In genomic region chr15:98928598-98929240, GRCm38 (mm10) we compare ENCODE assay signal across 8 mouse cellular contexts. TPM values are rescaled to one million over a fixed set of nuclear protein-coding genes. Genes with fewer than 3 reads are reported as not detected.
DNase-seq lines count a peak whose midpoint lies in the region; ATAC-seq and TF ChIP-seq lines count a peak whose summit lies in the region.

No protein-coding gene starts in this region.

- peaks cover 15% of the 10 kb centered on the region for H3K79me3 ChIP-seq in C2C12 (ENCODE audit: low read depth)

- peak; percentile 67 for DNase-seq in adrenal gland, adult 8-10 months
- peak; percentile 68 to 80 for DNase-seq in heart, adult 9 months (ENCODE audit: low spot score in 2 of 2)
- DNase-seq in kidney, adult 2 months: peak; percentile 95
- peak; percentile 80 for DNase-seq in limb, embryonic 11.5 days (ENCODE audit: low spot score)

- H3K4me1 ChIP-seq in embryonic facial prominence, embryonic 13.5 days: peaks cover 17% of the 10 kb centered on the region
- peaks cover 7% of the 10 kb centered on the region; the same call in 1 of the 2 replicates for H3K4me1 ChIP-seq in kidney, adult 2 months (ENCODE audit: control insufficient read depth, insufficient read depth, low read length)
- peaks cover 5% of the 10 kb centered on the region; the same call in 1 of the 2 replicates for H3K4me1 ChIP-seq in limb, embryonic 11.5 days (ENCODE audit: control insufficient read depth, insufficient read depth, low read length)
- peaks cover 21% of the 10 kb centered on the region for H3K4me1 ChIP-seq in midbrain, embryonic 15.5 days
- H3K4me1 ChIP-seq in stomach, embryonic 16.5 days (ENCODE audit: control insufficient read depth, insufficient read depth, low read length): no peaks in the 10 kb centered on the region; the same call in 1 of the 2 replicates

- H3ac ChIP-seq in C2C12 (ENCODE audit: control insufficient read depth, insufficient read length, low read depth): no peak overlapping the region

- H3K9me3 ChIP-seq in embryonic facial prominence, embryonic 13.5 days: no peaks in the 10 kb centered on the region
- H3K9me3 ChIP-seq in limb, embryonic 11.5 days (ENCODE audit: control insufficient read depth, low read length): no peaks in the 10 kb centered on the region
- no peaks in the 10 kb centered on the region for H3K9me3 ChIP-seq in midbrain, embryonic 15.5 days
- no peaks in the 10 kb centered on the region for H3K9me3 ChIP-seq in stomach, embryonic 16.5 days (replicated peaks; ENCODE audit: control insufficient read depth, low read length)

- peaks cover 31% of the 10 kb centered on the region for H3K79me2 ChIP-seq in C2C12 (ENCODE audit: control insufficient read depth, insufficient read depth)

- H3K27ac ChIP-seq in embryonic facial prominence, embryonic 13.5 days: peak overlapping the region; percentile 35; the same call in 1 of the 2 replicates
- H3K27ac ChIP-seq in kidney, adult 2 months (ENCODE audit: insufficient read depth, low read depth, low read length): no peak overlapping the region
- H3K27ac ChIP-seq in limb, embryonic 11.5 days (replicated peaks; ENCODE audit: low read depth, low read length): no peak overlapping the region
- no peak overlapping the region for H3K27ac ChIP-seq in midbrain, embryonic 15.5 days
- no peak overlapping the region for H3K27ac ChIP-seq in stomach, embryonic 16.5 days (ENCODE audit: low read length)

- H3K27me3 ChIP-seq in C2C12 (ENCODE audit: control insufficient read depth, insufficient read depth, insufficient read length): no peaks in the 10 kb centered on the region
- H3K27me3 ChIP-seq in embryonic facial prominence, embryonic 13.5 days: no peaks in the 10 kb centered on the region
- H3K27me3 ChIP-seq in kidney, adult 2 months (replicated peaks; ENCODE audit: control insufficient read depth, insufficient read depth, low read length): no peaks in the 10 kb centered on the region
- no peaks in the 10 kb centered on the region for H3K27me3 ChIP-seq in limb, embryonic 11.5 days (ENCODE audit: control insufficient read depth, insufficient read depth, low read length)
- H3K27me3 ChIP-seq in midbrain, embryonic 15.5 days (replicated peaks): no peaks in the 10 kb centered on the region
- no peaks in the 10 kb centered on the region for H3K27me3 ChIP-seq in stomach, embryonic 16.5 days (ENCODE audit: control insufficient read depth, insufficient read depth, low read length)

- peak; percentile 68 for TF ChIP-seq CTCF in C2C12 (IDR thresholded peaks at IDR 0.05; ENCODE audit: control insufficient read depth, insufficient read depth, insufficient read length)
- peak; percentile 99; the same call in 1 of the 2 replicates for TF ChIP-seq CTCF in kidney, adult 2 months (conservative IDR thresholded peaks at IDR 0.05; ENCODE audit: insufficient read depth, insufficient read length, low read depth, low read length)

- TF ChIP-seq POLR2A in kidney, adult 2 months (IDR thresholded peaks at IDR 0.05; ENCODE audit: low read depth, low read length): no peak

- peak; percentile 72; the same call in 1 of the 2 replicates for ATAC-seq in embryonic facial prominence, embryonic 13.5 days (ENCODE audit: insufficient number of reproducible peaks, insufficient read depth, low FRiP score, low TSS enrichment, low read depth)
- ATAC-seq in limb, embryonic 11.5 days (ENCODE audit: insufficient number of reproducible peaks, low FRiP score, low TSS enrichment, low read depth): 0 out of 2 replicates have a peak, but pooled peaks have one; percentile 11
- peak; percentile 58; the same call in 1 of the 2 replicates for ATAC-seq in midbrain, embryonic 15.5 days (replicated peaks)
- ATAC-seq in stomach, embryonic 16.5 days (ENCODE audit: insufficient read depth, low FRiP score): peak; percentile 71; the same call in 1 of the 2 replicates

- H3K36me3 ChIP-seq in C2C12 (ENCODE audit: control insufficient read depth, insufficient read depth): peaks cover 19% of the 10 kb centered on the region
- H3K36me3 ChIP-seq in embryonic facial prominence, embryonic 13.5 days: peaks cover 9% of the 10 kb centered on the region
- no peaks in the 10 kb centered on the region; the same call in 1 of the 2 replicates for H3K36me3 ChIP-seq in kidney, adult 2 months (ENCODE audit: control insufficient read depth, insufficient read depth, low read length)
- peaks cover 4% of the 10 kb centered on the region; the same call in 1 of the 2 replicates for H3K36me3 ChIP-seq in limb, embryonic 11.5 days (ENCODE audit: control insufficient read depth, insufficient read depth, low read length)
- H3K36me3 ChIP-seq in midbrain, embryonic 15.5 days (replicated peaks): peaks cover 5% of the 10 kb centered on the region; the same call in 1 of the 2 replicates
- H3K36me3 ChIP-seq in stomach, embryonic 16.5 days (ENCODE audit: control insufficient read depth, insufficient read depth, low read length): 0 out of 2 replicates have a peak, but pooled peaks cover 6% of the 10 kb centered on the region

- H3K4me3 ChIP-seq in C2C12 (ENCODE audit: insufficient read depth, poor library complexity, severe bottlenecking): no peak overlapping the region
- H3K4me3 ChIP-seq in embryonic facial prominence, embryonic 13.5 days: no peak overlapping the region
- no peak overlapping the region for H3K4me3 ChIP-seq in kidney, adult 2 months (ENCODE audit: insufficient read depth, low read depth, low read length)
- no peak overlapping the region for H3K4me3 ChIP-seq in limb, embryonic 11.5 days (ENCODE audit: low read depth, low read length)
- H3K4me3 ChIP-seq in midbrain, embryonic 15.5 days: no peak overlapping the region
- H3K4me3 ChIP-seq in stomach, embryonic 16.5 days (replicated peaks; ENCODE audit: low read length): no peak overlapping the region

- H3K4me2 ChIP-seq in embryonic facial prominence, embryonic 13.5 days: peak overlapping the region; percentile 36; the same call in 1 of the 2 replicates
- H3K4me2 ChIP-seq in limb, embryonic 11.5 days (ENCODE audit: low read depth, severe bottlenecking): no peak overlapping the region
- H3K4me2 ChIP-seq in midbrain, embryonic 15.5 days: 0 out of 2 replicates have a peak overlapping the region, but pooled peaks have one; percentile 8
- peak overlapping the region; percentile 32; the same call in 1 of the 2 replicates for H3K4me2 ChIP-seq in stomach, embryonic 16.5 days (ENCODE audit: low read depth, low read length)

- WGBS in embryonic facial prominence, embryonic 13.5 days: 11% methylated on average over 13 of the region's 13 CpGs
- 9% methylated on average over 13 of the region's 13 CpGs for WGBS in kidney, adult 2 months
- 17% methylated on average over 13 of the region's 13 CpGs for WGBS in limb, embryonic 11.5 days
- WGBS in midbrain, embryonic 15.5 days: 13% methylated on average over 13 of the region's 13 CpGs
- 14% methylated on average over 13 of the region's 13 CpGs for WGBS in stomach, embryonic 16.5 days

- H3K9ac ChIP-seq in embryonic facial prominence, embryonic 13.5 days: no peak overlapping the region
- H3K9ac ChIP-seq in limb, embryonic 11.5 days (ENCODE audit: low read length): no peak overlapping the region
- H3K9ac ChIP-seq in midbrain, embryonic 15.5 days: no peak overlapping the region
- no peak overlapping the region; the same call in 1 of the 2 replicates for H3K9ac ChIP-seq in stomach, embryonic 16.5 days (ENCODE audit: low read length)

RNA-seq across cellular contexts. Expression of gene Tuba1b, which starts 5.6 kb away (rescaled TPM):
- 3,512 TPM for polyA plus RNA-seq in C2C12 (2012; fragmentation: generic; extraction: Trizol)
- 100 to 1,000 TPM; 199 to 221 (median 208) TPM for total RNA-seq in adrenal gland, adult 8-10 months (2022)
- 1,422 and 1,651 TPM in 2 replicates for polyA plus RNA-seq in embryonic facial prominence, embryonic 13.5 days (2015; fragmentation: Nextera tagmentation; extraction: Ambion mirVana)
- polyA plus RNA-seq in kidney, adult 2 months (2012; rRNA removed): 488 and 540 TPM in 2 replicates
- polyA plus RNA-seq in limb, embryonic 11.5 days (2014; fragmentation: Nextera tagmentation; extraction: Ambion mirVana): 2,238 and 2,358 TPM in 2 replicates
- polyA plus RNA-seq in midbrain, embryonic 15.5 days (2015; fragmentation: Nextera tagmentation; extraction: Ambion mirVana): 1,136 and 1,188 TPM in 2 replicates
- polyA plus RNA-seq in stomach, embryonic 16.5 days (2015; fragmentation: Nextera tagmentation; extraction: Ambion mirVana): 1,202 and 1,296 TPM in 2 replicates

RNA-seq across cellular contexts. Expression of gene Lmbr1l, which starts 10.7 kb away (rescaled TPM):
- polyA plus RNA-seq in C2C12 (2012; fragmentation: generic; extraction: Trizol): 18.0 TPM
- total RNA-seq in adrenal gland, adult 8-10 months (2022): 10 to 100 TPM; 12.3 to 33.2 (median 27.8) TPM
- polyA plus RNA-seq in embryonic facial prominence, embryonic 13.5 days (2015; fragmentation: Nextera tagmentation; extraction: Ambion mirVana): 26.8 and 27.8 TPM in 2 replicates
- polyA plus RNA-seq in kidney, adult 2 months (2012; rRNA removed): 36.1 and 50.2 TPM in 2 replicates
- polyA plus RNA-seq in limb, embryonic 11.5 days (2014; fragmentation: Nextera tagmentation; extraction: Ambion mirVana): 5.5 and 6.2 TPM in 2 replicates
- 35.5 and 38.3 TPM in 2 replicates for polyA plus RNA-seq in midbrain, embryonic 15.5 days (2015; fragmentation: Nextera tagmentation; extraction: Ambion mirVana)
- 14.8 and 18.3 TPM in 2 replicates for polyA plus RNA-seq in stomach, embryonic 16.5 days (2015; fragmentation: Nextera tagmentation; extraction: Ambion mirVana)

RNA-seq across cellular contexts. Expression of gene Gm49450, which starts 24.6 kb away (rescaled TPM):
- 0.22 TPM for polyA plus RNA-seq in C2C12 (2012; fragmentation: generic; extraction: Trizol)
- total RNA-seq in adrenal gland, adult 8-10 months (2022): not detected
- polyA plus RNA-seq in embryonic facial prominence, embryonic 13.5 days (2015; fragmentation: Nextera tagmentation; extraction: Ambion mirVana): not detected in 2 replicates
- polyA plus RNA-seq in kidney, adult 2 months (2012; rRNA removed): 12.0 TPM in 1 of 2 replicates, not detected in the other
- polyA plus RNA-seq in limb, embryonic 11.5 days (2014; fragmentation: Nextera tagmentation; extraction: Ambion mirVana): not detected in 2 replicates
- not detected in 2 replicates for polyA plus RNA-seq in midbrain, embryonic 15.5 days (2015; fragmentation: Nextera tagmentation; extraction: Ambion mirVana)
- polyA plus RNA-seq in stomach, embryonic 16.5 days (2015; fragmentation: Nextera tagmentation; extraction: Ambion mirVana): not detected in 2 replicates

RNA-seq across cellular contexts. Expression of gene Tuba1a, which starts 24.8 kb away (rescaled TPM):
- 2,758 TPM for polyA plus RNA-seq in C2C12 (2012; fragmentation: generic; extraction: Trizol)
- 100 to 1,000 TPM in 3 of 4 experiments, 10 to 100 TPM in 1; 70.5 to 196 (median 116) TPM for total RNA-seq in adrenal gland, adult 8-10 months (2022)
- polyA plus RNA-seq in embryonic facial prominence, embryonic 13.5 days (2015; fragmentation: Nextera tagmentation; extraction: Ambion mirVana): 1,291 and 1,480 TPM in 2 replicates
- 121 and 131 TPM in 2 replicates for polyA plus RNA-seq in kidney, adult 2 months (2012; rRNA removed)
- polyA plus RNA-seq in limb, embryonic 11.5 days (2014; fragmentation: Nextera tagmentation; extraction: Ambion mirVana): 1,453 and 1,516 TPM in 2 replicates
- polyA plus RNA-seq in midbrain, embryonic 15.5 days (2015; fragmentation: Nextera tagmentation; extraction: Ambion mirVana): 17,671 and 17,732 TPM in 2 replicates
- polyA plus RNA-seq in stomach, embryonic 16.5 days (2015; fragmentation: Nextera tagmentation; extraction: Ambion mirVana): 1,001 and 1,036 TPM in 2 replicates

RNA-seq across cellular contexts. Expression of gene Dhh, which starts 30.4 kb away (rescaled TPM):
- 0.16 TPM for polyA plus RNA-seq in C2C12 (2012; fragmentation: generic; extraction: Trizol)
- 1 to 10 TPM; 1.8 to 3.8 (median 2.1) TPM for total RNA-seq in adrenal gland, adult 8-10 months (2022)
- 0.52 and 0.54 TPM in 2 replicates for polyA plus RNA-seq in embryonic facial prominence, embryonic 13.5 days (2015; fragmentation: Nextera tagmentation; extraction: Ambion mirVana)
- polyA plus RNA-seq in kidney, adult 2 months (2012; rRNA removed): 1.2 and 1.5 TPM in 2 replicates
- 0.15 and 0.23 TPM in 2 replicates for polyA plus RNA-seq in limb, embryonic 11.5 days (2014; fragmentation: Nextera tagmentation; extraction: Ambion mirVana)
- 0.35 and 0.73 TPM in 2 replicates for polyA plus RNA-seq in midbrain, embryonic 15.5 days (2015; fragmentation: Nextera tagmentation; extraction: Ambion mirVana)
- 0.84 and 1.1 TPM in 2 replicates for polyA plus RNA-seq in stomach, embryonic 16.5 days (2015; fragmentation: Nextera tagmentation; extraction: Ambion mirVana)

Comparison
In these comparisons a context has a peak if more than half of its experiments do, and no peak if none do; other contexts are left out.
1. ATAC-seq: peak in every context shown above with its lines; median percentile 72 in embryonic facial prominence, embryonic 13.5 days; 71 in stomach, embryonic 16.5 days; 58 in midbrain, embryonic 15.5 days; 11 in limb, embryonic 11.5 days.